Mouse (Mus musculus): ENCODE data around the gene Ank.
A peak's percentile ranks its signal among the peaks of the same experiment; 100 is the strongest.
"Not testable (repeated sequence)": the region's sequence is repeated elsewhere in the genome, so short reads cannot be mapped to it uniquely, and the experiment has no call there.

Gene Ank

DNA sequence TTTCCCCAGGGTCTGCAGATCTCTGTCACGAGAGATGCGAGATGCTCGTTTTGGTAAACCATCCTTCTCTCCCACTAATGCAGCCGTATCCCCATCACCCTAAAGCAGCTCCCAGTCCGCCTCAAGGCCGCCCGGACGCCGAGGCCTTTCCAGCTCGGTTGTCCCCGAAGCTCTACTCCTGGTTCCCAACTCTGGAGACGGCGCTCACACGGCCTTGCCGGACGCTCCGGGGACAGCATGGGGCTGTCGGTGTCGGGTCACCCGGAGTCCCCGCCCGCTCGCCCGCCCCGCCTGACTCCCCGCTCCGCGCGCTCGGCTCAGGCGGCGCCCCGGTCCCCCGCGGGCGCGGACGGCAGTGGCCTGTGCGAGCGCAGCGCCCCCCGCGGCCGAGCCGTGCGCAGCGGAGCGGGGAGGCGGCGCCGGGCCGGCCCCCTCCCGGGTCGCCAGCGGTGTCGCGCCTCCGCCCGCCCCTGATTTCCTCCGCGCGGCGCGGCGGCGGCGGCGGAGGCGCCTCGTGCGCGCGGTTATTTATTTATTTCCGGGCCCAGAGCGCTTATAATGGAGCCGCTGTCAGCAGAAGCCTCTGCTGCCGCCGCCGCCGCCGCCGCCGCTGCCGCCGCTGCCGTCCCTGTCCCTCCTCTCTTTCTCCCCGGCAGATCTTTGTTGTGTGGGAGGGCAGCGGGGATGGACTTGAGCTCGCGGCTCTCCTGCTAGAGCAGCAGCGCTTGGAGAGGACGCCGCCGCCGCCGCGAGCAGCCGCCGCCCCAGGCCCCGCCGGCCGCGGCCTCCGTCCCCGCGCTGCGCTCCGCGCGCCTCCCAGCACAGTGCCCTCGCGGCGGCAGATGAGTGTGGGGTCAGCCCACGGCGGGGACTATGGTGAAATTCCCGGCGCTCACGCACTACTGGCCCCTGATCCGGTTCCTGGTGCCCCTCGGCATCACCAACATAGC is at the start of gene Ank:
Gene Ank, plus strand, starts transcription at position 547 of the 950 bp plus-strand sequence.
- peak; percentile 81 for DNase-seq

DNA sequence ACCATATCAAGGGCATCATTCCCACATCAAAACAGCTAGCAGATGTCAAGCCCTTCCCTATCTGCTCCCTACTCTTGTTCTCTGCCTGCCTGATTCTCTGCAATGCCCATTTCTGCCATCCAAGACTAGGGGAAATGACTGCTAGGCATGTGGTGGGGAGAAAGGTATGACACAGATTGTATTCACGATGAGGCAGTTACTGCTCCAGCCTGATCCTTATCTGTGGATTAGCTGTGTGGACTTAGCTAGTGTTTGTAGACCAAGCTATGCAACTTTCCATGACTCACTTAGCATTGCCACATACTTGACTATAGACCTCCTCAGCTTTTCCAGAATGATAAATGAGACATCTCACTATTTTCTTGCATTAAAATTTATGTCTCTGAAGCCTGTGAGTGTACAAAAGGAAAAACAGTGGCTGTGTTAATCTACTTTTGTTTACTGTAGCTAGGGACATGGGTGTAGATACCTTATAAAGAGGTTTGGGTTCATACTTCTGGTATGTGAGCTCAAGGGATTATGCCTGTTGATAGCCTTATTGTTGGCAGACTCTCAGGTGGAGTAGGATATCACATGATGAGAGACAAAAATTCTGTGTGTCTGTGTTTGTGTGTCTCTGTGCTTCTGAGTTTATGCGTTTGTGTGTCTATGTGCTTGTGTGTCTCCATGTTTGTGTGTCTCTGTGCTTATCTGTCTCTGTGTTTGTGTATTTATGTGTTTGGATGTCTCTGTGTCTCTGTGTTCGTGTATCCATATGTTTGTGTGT is 47.7 kb upstream of the Ank start:
- no peak for DNase-seq

DNA sequence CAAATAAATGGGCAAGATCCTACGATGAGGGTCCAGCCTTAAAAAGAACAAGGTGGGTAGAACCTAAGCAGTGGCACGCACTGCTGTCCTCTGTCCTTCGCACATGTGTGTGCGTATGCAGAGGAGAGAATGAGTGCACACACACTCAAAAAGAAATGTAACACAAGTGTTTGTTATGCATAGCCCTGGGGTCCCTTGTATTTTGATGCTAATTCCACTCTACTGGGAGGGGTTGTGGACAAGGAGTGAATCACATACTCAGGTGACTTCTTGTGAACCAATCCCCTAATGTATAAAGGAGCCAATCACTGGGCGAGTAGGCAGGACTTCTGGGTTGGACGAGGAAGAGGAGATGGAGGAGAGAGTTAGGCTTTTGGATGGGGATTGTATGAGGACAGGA is 44.9 kb upstream of the Ank start:
- DNase-seq, result no peak

DNA sequence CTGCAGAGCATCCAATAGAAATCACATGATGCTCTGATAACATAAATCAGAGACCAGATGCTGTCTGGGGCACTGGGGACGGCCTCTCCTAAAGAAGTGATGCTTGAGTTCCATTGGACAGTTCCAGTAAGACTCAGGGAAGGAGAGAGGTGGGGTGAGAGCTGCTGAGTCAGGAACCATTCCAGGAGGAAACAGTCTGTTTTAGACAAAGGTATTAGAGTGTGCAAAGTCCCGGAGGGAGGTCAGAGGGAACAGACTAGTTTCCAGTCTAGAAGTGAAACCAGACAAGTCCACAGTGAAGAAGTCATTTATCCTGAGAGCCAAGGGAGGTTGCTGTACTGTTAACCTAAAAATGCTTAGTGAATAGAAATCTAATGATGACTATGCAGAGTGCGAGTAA is 38.9 kb upstream of the Ank start:
- DNase-seq, result no peak

DNA sequence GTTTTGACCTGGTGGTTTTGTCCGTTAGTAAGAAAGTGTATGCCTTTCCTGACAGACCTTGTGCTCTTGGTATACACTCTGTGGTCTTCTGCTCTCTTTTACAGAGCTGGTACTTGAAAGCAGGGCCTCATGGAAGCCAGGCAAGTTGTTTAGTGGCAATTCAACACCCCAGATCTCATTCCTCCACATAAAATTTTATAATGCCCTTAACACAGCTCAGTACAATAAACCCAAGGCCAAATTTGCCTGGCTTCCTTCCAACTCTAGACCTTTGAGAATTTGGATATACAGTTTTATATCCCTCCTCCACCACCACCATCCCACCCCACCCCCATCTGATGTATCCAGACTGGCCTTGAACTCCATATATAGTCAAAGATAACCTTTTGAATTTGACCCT is 36.2 kb upstream of the Ank start:
- DNase-seq, result no peak

DNA sequence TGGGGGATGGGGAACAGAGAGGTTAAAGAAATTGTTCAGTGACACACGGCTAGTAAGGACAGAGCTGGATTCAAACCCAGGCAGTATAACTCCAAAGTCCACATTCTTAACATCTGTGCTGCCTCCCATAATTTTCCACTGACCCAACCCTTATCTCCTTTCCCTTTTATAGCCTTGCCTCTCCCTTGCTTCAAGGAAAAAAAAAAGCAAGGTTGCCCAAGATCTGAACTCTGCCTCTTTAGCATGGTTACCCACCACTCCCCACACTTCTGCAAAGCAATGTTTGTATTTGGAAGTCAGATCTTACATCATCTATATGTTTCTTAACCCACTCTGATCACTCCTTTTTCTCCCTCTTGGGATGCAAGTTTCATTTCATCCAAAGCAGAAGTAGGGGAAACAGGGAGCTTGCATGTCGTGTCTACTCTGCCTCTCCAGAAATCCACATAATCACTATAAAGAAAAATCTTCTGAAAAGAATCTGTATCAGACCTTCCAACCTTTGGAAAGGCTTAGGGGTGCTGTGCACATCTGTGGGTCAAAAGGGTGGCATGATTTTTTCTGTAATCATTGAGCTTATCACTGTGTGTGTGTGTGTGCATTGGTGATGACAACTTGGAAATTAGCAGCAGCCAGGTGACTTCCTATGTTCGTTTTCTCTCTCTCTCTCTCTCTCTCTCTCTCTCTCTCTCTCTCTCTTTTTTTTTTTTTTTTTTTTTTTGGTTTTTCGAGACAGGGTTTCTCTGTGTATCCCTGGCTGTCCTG is 33.4 kb upstream of the Ank start:
- no peak for DNase-seq

DNA sequence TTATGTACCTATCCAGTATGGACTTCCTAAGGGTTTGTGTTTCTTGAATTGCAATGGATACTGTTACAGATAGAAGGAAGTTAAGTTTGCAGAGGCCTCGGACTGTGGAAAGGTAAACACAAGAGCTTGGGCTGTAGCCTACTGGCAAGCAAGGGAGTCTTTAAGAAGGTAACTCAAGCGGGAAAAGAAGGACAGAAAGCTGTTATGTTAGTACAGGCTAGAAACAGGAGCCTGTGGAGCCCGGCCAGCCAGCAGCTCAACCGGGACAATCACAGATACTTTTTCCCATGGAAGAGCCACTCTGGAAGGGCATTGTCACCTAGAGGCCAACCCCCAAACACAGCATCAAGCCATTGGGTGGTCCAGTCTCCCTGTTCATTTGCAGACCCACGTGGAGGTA is 31.1 kb upstream of the Ank start:
- DNase-seq, result no peak

DNA sequence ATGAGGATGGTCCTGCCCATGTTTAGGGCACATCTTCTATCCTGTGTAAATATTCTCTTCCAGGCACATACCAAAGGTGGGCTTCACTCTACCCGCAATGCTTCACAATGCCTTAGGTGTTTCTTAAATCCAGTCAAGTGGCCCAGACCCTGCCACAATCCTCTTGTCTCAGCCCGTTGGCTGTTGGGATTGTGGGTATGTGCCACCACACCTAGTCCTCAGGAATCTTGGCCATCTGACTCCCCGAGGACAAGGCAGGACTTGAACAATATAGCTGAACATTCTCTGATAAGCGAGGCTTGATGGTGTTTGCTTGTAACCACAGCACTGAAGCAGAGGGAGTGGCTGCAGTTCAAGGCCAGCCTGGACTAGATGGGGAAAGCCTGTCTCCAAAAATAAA is 30.3 kb upstream of the Ank start:
- no peak for DNase-seq

DNA sequence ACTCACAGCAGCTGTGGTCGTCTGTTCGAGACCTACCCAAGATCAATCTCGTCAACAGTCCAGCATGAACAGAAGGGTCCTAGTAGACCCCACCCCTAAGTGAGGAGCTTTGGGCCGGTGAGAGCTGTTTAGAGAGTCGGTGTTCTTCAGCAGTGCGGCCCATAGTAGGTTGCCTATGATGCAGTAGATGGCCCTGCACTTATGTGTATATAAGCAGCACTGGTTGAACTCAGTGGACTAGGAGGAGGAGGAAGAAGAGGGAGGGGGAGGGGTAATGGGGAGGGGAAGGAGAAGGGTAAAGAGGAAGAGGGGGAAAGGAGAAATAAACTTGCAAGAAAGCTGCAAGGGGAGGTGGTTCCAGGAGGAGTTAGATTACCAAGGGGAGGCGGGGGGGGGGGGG is 25.4 kb upstream of the Ank start:
- DNase-seq, result no peak

DNA sequence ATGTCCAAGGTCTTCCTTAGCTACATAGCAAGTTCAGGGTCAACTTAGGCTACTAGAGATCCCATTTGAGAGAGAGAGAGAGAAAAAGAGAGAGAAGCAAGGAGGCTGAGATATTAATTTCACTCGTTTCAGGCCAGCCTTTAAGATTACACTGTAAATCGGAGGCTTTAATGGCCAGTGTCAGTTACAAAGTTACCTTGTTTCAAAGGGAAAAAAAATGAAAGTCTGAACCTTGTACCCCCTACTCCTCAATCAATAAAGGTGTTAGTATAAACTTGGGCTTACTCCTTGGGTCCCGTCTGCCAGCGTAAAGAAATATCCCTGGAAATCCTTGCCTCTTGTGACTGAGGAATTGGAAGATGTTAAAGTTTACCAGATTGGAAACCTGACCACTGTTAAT is 24.9 kb upstream of the Ank start:
- no peak for DNase-seq

DNA sequence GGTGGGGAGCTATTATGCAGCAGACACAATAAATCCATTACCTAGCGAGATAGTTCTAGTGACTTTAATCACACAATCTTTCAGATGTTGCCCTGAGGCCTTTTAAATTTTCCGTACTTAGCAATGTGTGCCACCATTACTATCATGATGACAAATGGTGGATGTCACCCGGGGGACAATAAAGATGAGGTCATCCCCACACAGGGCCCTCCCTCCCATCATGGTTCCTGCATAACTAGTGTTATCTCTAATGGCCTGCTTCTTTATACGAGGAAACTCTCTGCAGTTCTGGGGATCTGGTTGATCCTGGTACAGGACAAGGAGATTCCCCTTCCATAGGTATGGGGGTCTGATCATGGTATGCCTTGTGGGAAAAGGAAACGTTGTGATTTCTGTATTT is 24.5 kb upstream of the Ank start:
- DNase-seq, result no peak

DNA sequence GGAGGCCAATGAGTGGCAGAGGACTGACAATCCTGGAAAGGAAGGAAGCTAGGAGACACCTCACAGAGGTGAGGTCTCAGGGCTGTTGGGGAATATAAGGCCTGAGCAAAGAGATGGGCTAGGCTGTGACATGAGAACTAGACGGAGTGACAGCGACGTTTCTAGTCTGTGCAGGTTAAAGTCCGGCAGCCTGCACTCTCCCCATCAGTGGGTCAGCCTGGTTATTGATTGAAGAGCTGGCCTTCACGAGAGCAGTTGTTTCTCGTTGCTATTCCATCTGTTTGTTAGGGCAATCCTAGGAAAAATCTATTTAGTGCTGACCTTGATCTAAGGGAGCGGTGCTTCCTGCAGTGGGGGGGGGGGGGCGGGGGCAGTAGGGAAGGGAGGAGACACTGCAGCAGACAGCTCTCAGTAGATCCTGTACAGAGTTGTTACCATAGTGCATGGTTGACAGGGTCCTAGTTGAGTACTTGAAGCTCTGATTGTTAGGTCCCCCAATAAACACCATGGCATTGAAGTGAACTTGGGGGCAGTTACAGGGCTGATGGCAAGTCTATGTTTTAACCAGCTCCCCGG is 21.6 kb upstream of the Ank start:
- DNase-seq, result no peak

DNA sequence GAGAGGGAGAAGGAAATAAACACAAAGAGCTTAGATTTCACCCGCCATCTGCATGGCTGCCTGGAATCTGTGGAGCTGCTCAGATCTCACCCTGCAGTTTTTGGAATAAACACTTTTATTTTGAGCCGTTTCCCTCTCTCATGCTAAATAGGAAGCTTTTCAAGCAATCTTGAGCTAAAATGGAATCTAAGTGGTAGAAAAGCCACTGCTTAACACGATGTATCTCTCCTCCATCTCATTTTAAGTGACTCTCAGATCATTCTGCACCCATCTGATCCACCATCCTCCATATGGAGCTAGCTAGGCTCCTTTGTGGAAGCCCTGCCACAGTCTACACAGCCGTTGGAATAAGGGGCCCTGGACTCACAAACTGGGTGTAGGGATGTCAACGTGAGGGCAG is 15.8 kb upstream of the Ank start:
- no peak for DNase-seq

DNA sequence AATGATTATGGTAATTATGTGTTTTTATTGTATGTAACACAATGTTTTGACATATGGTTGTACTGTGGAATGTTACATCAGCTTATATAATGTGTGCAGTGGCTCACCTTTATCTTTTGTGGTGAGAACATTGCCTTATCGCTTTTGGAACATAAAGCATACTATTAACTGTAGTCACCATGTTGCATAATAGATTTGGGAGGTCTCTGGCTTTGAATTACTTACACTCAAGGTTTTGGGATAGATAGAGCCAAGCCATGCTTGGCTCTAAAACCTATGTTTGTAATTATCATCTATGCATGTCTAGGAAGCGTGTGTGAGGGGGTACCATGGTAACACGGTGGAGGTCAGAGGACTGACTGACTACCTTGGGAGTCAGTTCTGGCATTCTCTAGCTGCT is 14.7 kb upstream of the Ank start:
- no peak for DNase-seq

DNA sequence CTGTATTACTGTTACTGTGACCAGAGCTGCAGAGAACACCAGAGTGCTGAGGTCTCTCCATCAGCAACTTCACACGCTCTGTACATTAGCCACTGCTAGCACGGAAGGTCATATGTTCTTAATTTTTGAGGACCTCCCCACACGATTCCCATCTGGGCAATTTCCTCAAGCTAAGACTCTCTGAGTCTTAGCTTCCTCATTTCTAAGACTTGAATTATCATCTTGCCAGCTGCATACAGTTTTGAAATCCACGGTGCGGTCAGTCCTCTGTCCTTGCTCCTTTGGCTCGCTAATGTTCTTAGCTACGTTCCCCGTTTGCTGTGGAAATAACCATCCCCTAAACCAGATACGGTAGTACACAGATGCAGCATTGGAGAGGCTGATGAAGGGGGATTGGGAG is 14.0 kb upstream of the Ank start:
- DNase-seq, result no peak

DNA sequence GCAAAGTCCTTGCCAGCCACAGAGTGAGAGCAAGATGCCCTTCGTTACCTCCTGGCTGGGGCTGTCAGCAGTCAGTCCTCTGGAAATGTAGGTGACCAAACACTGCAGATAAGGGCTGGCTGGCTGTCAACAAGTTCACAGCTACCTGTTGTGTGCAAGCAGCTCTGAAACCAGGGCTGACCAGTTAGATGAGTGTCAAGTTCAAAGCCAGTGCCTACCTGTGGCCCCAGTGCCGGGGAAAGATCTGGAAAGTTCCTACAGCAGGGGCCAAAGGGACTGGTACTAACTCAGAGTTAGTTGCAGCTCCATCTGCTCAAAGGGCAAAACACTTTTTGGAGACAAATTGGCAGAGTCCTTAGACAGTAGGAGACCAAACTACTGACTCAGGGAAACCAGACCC is 9.5 kb upstream of the Ank start:
- DNase-seq, result no peak

DNA sequence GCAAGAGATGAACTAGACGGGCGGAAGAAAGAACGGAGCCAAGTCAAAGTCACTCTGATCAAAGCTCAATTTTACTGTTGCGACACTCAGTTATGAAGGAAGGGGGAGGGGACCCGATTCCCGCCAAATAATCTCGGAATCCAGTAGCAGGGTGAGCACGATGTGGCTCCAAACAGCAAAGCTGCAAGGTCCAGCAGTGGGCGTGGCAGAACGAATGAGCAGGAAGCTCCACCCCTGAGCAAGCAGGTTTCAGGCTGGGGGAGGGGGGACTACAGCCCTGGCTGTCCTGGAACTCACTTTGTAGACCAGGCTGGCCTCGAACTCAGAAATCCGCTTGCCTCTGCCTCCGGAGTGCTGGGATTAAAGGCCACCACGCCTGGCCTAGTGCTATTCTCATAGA is 6.7 kb upstream of the Ank start:
- DNase-seq, result not testable (repeated sequence)

DNA sequence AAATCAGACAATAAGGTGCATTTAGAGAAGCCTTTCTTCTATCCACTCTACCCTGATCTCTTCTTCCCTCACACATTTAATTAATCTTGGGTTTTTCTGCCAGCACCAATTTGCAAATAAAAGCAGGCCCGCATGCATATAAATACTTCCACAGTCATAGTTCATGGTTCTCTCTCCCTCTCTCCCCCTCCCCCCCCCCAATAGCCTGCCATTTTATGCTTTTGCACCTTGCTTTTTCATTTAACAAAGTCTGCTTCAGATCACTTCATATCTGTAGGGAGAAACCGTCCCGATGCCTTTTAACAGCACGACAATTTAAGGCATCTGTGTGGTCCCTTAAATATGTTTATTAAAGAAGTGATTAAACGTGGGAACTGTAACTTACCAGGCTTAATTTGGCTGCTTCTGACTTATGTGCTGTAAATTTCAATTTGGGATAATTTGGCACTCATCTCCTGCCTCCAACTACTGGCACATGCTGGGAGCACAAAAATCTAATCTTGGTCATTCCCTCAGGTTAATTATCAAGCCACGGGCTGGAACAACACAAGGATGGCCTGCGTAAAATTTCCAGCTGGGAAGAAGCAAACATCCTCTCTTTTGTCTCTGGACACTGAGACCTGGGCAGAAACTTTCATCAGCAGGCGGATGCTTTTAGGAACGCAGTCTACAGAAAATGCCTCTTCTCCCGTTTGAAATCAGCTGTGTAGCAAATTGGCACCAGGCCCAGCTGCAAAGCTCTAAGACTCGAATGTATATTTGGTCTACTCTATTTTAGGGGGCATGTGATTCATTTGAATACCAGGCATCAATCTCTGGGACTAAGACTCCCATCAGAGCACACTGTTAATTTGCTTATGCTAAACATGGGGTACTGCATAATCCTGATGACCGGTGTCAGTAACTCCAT is 4.9 kb upstream of the Ank start:
- peak; percentile 12 for DNase-seq

DNA sequence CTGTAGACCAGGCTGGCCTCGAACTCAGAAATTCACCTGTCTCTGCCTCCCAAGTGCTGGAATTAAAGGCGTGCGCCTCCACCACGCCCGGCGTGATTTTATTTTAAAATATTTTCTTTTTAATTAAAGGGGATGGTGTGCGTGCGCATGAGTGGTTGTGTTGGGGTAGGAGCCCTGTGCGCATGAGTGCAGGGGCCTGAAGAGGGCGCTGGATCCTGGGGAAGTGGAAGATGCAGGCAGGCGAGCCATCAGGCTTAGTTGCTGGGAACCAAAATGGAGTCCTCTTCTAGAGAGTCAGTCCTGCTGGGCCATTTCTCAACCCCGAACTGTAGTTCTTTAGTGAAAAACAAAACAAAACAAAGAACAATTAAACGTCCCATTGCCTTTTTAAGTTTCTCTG is 2.6 kb upstream of the Ank start:
- DNase-seq, result peak; percentile 11

DNA sequence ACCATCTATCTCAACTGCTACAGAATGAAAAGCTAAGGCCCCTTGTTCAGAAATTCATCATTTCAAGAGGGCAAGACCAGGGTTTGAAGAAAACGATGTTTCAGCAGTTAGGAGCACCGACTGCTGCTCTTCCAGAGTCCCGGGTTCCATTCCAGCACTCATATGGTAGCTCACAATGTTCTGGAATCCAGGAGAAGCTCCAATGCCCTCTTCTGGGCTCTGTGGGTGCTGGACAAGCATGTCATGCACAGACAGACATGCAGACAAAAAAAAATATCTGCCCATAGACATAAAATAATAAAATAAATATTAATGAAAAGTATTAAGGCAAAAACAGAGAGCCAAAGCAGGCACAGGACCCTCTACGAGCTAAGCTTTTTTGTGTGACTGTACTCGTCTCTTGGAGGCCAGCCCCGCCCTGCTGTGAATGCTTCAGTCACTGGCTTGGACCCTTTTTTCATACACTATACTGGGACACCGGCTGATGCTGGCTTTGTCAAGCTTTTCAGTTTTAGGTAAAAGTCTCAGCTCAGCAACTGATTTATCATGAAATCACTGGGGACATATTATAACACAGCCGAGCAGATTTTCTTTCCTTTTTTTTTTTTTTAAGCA is 979 bp upstream of the Ank start:
- DNase-seq, result peak; percentile 69

DNA sequence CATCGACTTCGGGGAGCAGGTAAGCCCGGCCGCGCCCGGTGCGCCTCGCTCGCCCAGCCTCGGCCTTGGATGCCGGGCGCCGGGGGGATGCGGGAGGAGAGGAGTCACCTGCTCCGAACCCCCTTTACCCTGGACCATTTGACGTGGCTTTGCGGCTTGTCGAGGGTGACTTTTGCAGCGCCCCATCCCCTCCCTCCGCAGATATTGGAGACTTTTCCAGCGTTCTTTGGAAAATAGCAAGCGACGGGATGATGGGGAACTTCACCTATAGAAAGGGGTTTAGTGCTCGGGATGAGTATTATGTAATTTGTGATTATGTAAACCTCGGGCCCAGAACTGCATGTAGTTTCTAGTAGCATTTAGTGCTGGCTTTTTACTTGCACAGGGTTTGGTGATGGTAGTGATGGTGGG is 609 bp downstream of the Ank start:
- peak; percentile 77 for DNase-seq

DNA sequence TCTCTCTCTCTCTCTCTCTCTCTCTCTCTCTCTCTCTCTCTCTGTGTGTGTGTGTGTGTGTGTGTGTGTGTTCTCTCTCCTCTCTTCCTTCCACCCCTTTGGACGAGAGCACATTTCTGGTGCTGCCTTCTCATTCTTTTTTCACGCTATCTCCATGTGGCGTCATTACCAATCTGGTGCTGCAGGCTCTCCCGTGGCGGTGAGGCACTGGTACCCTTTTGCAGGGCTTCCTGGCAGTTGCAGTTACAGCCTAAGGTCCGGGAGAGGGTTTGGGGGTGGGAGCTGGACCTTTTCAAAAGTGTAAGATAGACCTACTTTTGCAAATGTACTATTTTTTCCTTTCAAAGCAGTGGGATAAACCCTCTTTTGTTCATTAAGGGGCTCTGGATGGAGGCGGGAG is 1.2 kb downstream of the Ank start:
- peak; percentile 81 for DNase-seq
